9 mouse cellular contexts compared by ENCODE assay signal in genomic region chr14:52010446-52011111, GRCm38 (mm10). TPM values are rescaled to one million over a fixed set of nuclear protein-coding genes. Genes with fewer than 3 reads are reported as not detected.
DNase-seq lines count a peak whose midpoint lies in the region; ATAC-seq and TF ChIP-seq lines count a peak whose summit lies in the region.
"Had no signal": no experiment of that assay in that cellular context is flagged by ENCODE, and none has a peak within 500 bp of the region (broad histone marks: within the 10 kb centered on the region; RNA-seq: fewer than 3 reads in every experiment).

No protein-coding gene starts in this region.

- no peak for TF ChIP-seq CTCF in Patski (IDR thresholded peaks at IDR 0.05)
- no peak for TF ChIP-seq CTCF in kidney, adult 2 months (conservative IDR thresholded peaks at IDR 0.05; ENCODE audit: insufficient read depth, insufficient read length, low read depth, low read length)

- in situ Hi-C loops in Patski (cut with MboI; ENCODE audit: low pct_unique_long_range_greater_than_20kb), result no loop called here

- H3K27me3 ChIP-seq in heart, embryonic 15.5 days, result no peaks in the 10 kb centered on the region
- no peaks in the 10 kb centered on the region for H3K27me3 ChIP-seq in Patski
- no peaks in the 10 kb centered on the region for H3K27me3 ChIP-seq in embryonic facial prominence, embryonic 14.5 days (replicated peaks; ENCODE audit: control insufficient read depth, insufficient read depth, low read length)
- H3K27me3 ChIP-seq in kidney, adult 2 months (replicated peaks; ENCODE audit: control insufficient read depth, insufficient read depth, low read length), result no peaks in the 10 kb centered on the region
- H3K27me3 ChIP-seq: CH12.LX had no signal

- peak overlapping the region; percentile 54 for H3K27ac ChIP-seq in heart, embryonic 15.5 days
- peak overlapping the region; percentile 76; the same call in 1 of the 2 replicates for H3K27ac ChIP-seq in embryonic facial prominence, embryonic 14.5 days (replicated peaks; ENCODE audit: low read depth, low read length)
- H3K27ac ChIP-seq in kidney, adult 2 months (ENCODE audit: insufficient read depth, low read depth, low read length), result peak overlapping the region; percentile 57

- H3K4me2 ChIP-seq in heart, embryonic 15.5 days, result peak overlapping the region; percentile 46
- H3K4me2 ChIP-seq in embryonic facial prominence, embryonic 14.5 days (ENCODE audit: low read depth, low read length), result peak overlapping the region; percentile 42

- H3K9ac ChIP-seq in heart, embryonic 15.5 days, result no peak overlapping the region
- H3K9ac ChIP-seq in embryonic facial prominence, embryonic 14.5 days (ENCODE audit: low read depth, low read length), result peak overlapping the region; percentile 43; the same call in 1 of the 2 replicates

- CTCF ChIA-PET in Patski (lab: Charles Lee), result interaction anchor here (1.0 to 3.7 kb wide), 4 partner anchors 10 to 107 kb away, joined by 3 to 43 read pairs (median 3); partner anchors contain the start of gene Zfp219

- no peak for DNase-seq in heart, adult 9 months (ENCODE audit: low spot score in 2 of 2)
- peak; percentile 51 for DNase-seq in Patski (ENCODE audit: low read depth, low spot score)
- DNase-seq in embryonic facial prominence, embryonic 14.5 days (ENCODE audit: low spot score), result peak; percentile 92
- peak; percentile 88 for DNase-seq in kidney, adult 2 months
- DNase-seq in neural tube, embryonic 10.5 days (ENCODE audit: extremely low spot score, low spot score), result peak; percentile 80

- peaks cover 70% of the 10 kb centered on the region for H3K4me1 ChIP-seq in heart, embryonic 15.5 days (replicated peaks)
- H3K4me1 ChIP-seq in embryonic facial prominence, embryonic 14.5 days (ENCODE audit: control insufficient read depth, insufficient read depth, low read length), result peaks cover 14% of the 10 kb centered on the region
- H3K4me1 ChIP-seq in kidney, adult 2 months (ENCODE audit: control insufficient read depth, insufficient read depth, low read length), result peaks cover 14% of the 10 kb centered on the region

- peaks cover 27% of the 10 kb centered on the region for H3K36me3 ChIP-seq in heart, embryonic 15.5 days
- peaks cover 30% of the 10 kb centered on the region for H3K36me3 ChIP-seq in embryonic facial prominence, embryonic 14.5 days (ENCODE audit: control insufficient read depth, insufficient read depth, low read length)
- no peaks in the 10 kb centered on the region; the same call in 1 of the 2 replicates for H3K36me3 ChIP-seq in kidney, adult 2 months (ENCODE audit: control insufficient read depth, insufficient read depth, low read length)

- H3K4me3 ChIP-seq in heart, embryonic 15.5 days, result peak overlapping the region; percentile 21
- peak overlapping the region; percentile 19 for H3K4me3 ChIP-seq in embryonic facial prominence, embryonic 14.5 days (ENCODE audit: low read depth, low read length)
- 0 out of 2 replicates have a peak overlapping the region, but pooled peaks have one; percentile 10 for H3K4me3 ChIP-seq in kidney, adult 2 months (ENCODE audit: insufficient read depth, low read depth, low read length)

- 6% methylated on average over 9 of the region's 9 CpGs for WGBS in heart, embryonic 15.5 days
- WGBS in embryonic facial prominence, embryonic 14.5 days, result 9% methylated on average over 9 of the region's 9 CpGs
- WGBS in kidney, adult 2 months, result 19% methylated on average over 9 of the region's 9 CpGs

- POLR2A ChIA-PET in Patski (lab: Charles Lee), result interaction anchor here (0.7 to 1.9 kb wide), 3 partner anchors 8 to 18 kb away, joined by 3 to 8 read pairs (median 3); partner anchors contain the start of gene Zfp219

- H3K9me3 ChIP-seq in heart, embryonic 15.5 days (replicated peaks), result no peaks in the 10 kb centered on the region
- no peaks in the 10 kb centered on the region for H3K9me3 ChIP-seq in embryonic facial prominence, embryonic 14.5 days (ENCODE audit: control insufficient read depth, low read length)

- ATAC-seq in heart, embryonic 15.5 days (replicated peaks; ENCODE audit: insufficient number of reproducible peaks, insufficient read depth, low FRiP score, low read depth), result no peak
- peak; percentile 52 for ATAC-seq in Patski
- ATAC-seq in embryonic facial prominence, embryonic 14.5 days (ENCODE audit: low read depth), result peak; percentile 68
- no peak for ATAC-seq in megakaryocyte progenitor cell, adult 5-6 weeks (replicated peaks; ENCODE audit: poor library complexity)
- no peak for ATAC-seq in activated CD4-positive, CD25-positive, alpha-beta regulatory T cell, adult 4 months

- no peak for TF ChIP-seq POLR2A in kidney, adult 2 months (IDR thresholded peaks at IDR 0.05; ENCODE audit: low read depth, low read length)

RNA-seq across cellular contexts. Expression of gene Tmem253, which starts 4.9 kb away (rescaled TPM):
- 0.60 and 0.68 TPM in 2 replicates for polyA plus RNA-seq in heart, embryonic 15.5 days (2015; fragmentation: Nextera tagmentation; extraction: Ambion mirVana)
- 3.4 TPM for polyA plus RNA-seq in Patski (2021)
- 0.64 and 0.82 TPM in 2 replicates for polyA plus RNA-seq in embryonic facial prominence, embryonic 14.5 days (2014; fragmentation: Nextera tagmentation; extraction: Ambion mirVana)
- 2.4 and 2.5 TPM in 2 replicates for polyA plus RNA-seq in kidney, adult 2 months (2012; rRNA removed)
- 0.30 TPM in 1 of 2 replicates, not detected in the other for total RNA-seq in megakaryocyte progenitor cell, adult 5-6 weeks (2015)
- total RNA-seq in megakaryocyte progenitor cell, adult 5-6 weeks (2017), result not detected in 2 replicates
- under 1 TPM in 1 of 2 experiments, not detected in 1; 0.98 TPM for polyA plus RNA-seq in activated CD4-positive, CD25-positive, alpha-beta regulatory T cell, adult 4 months (2017; shearing (Covaris generic))

RNA-seq across cellular contexts. Expression of gene Zfp219, which starts 10.0 kb away (rescaled TPM):
- polyA plus RNA-seq in heart, embryonic 15.5 days (2015; fragmentation: Nextera tagmentation; extraction: Ambion mirVana), result 18.1 and 23.6 TPM in 2 replicates
- 74.8 TPM for polyA plus RNA-seq in Patski (2021)
- 21.4 and 25.2 TPM in 2 replicates for polyA plus RNA-seq in embryonic facial prominence, embryonic 14.5 days (2014; fragmentation: Nextera tagmentation; extraction: Ambion mirVana)
- 43.2 and 61.8 TPM in 2 replicates for polyA plus RNA-seq in kidney, adult 2 months (2012; rRNA removed)
- total RNA-seq in megakaryocyte progenitor cell, adult 5-6 weeks (2015), result 6.5 and 8.5 TPM in 2 replicates
- 8.2 and 15.1 TPM in 2 replicates for total RNA-seq in megakaryocyte progenitor cell, adult 5-6 weeks (2017)
- polyA plus RNA-seq in activated CD4-positive, CD25-positive, alpha-beta regulatory T cell, adult 4 months (2017; shearing (Covaris generic)), result 1 to 10 TPM; 1.9 to 2.2 TPM

RNA-seq across cellular contexts. Expression of gene Arhgef40, which starts 26.1 kb away (rescaled TPM):
- 51.8 and 69.2 TPM in 2 replicates for polyA plus RNA-seq in heart, embryonic 15.5 days (2015; fragmentation: Nextera tagmentation; extraction: Ambion mirVana)
- 80.2 TPM for polyA plus RNA-seq in Patski (2021)
- polyA plus RNA-seq in embryonic facial prominence, embryonic 14.5 days (2014; fragmentation: Nextera tagmentation; extraction: Ambion mirVana), result 113 and 128 TPM in 2 replicates
- polyA plus RNA-seq in kidney, adult 2 months (2012; rRNA removed), result 36.1 and 37.4 TPM in 2 replicates
- total RNA-seq in megakaryocyte progenitor cell, adult 5-6 weeks (2015), result 3.0 and 9.1 TPM in 2 replicates
- total RNA-seq in megakaryocyte progenitor cell, adult 5-6 weeks (2017), result 5.0 and 15.2 TPM in 2 replicates
- not detected for polyA plus RNA-seq in activated CD4-positive, CD25-positive, alpha-beta regulatory T cell, adult 4 months (2017; shearing (Covaris generic))

RNA-seq across cellular contexts. Expression of gene Olfr221, which starts 31.7 kb away (rescaled TPM):
- not detected in 2 replicates for polyA plus RNA-seq in heart, embryonic 15.5 days (2015; fragmentation: Nextera tagmentation; extraction: Ambion mirVana)
- not detected for polyA plus RNA-seq in Patski (2021)
- not detected in 2 replicates for polyA plus RNA-seq in embryonic facial prominence, embryonic 14.5 days (2014; fragmentation: Nextera tagmentation; extraction: Ambion mirVana)
- polyA plus RNA-seq in kidney, adult 2 months (2012; rRNA removed), result not detected in 2 replicates
- total RNA-seq in megakaryocyte progenitor cell, adult 5-6 weeks (2015), result not detected in 2 replicates
- total RNA-seq in megakaryocyte progenitor cell, adult 5-6 weeks (2017), result not detected in 2 replicates
- not detected for polyA plus RNA-seq in activated CD4-positive, CD25-positive, alpha-beta regulatory T cell, adult 4 months (2017; shearing (Covaris generic))
- total RNA-seq: CH12.LX had no signal

Comparison
In these comparisons a context has a peak if more than half of its experiments do, and no peak if none do; other contexts are left out.
1. ATAC-seq: peak in Patski (single experiment) and embryonic facial prominence, embryonic 14.5 days (single experiment); none in heart, embryonic 15.5 days (single experiment), megakaryocyte progenitor cell, adult 5-6 weeks (single experiment) and activated CD4-positive, CD25-positive, alpha-beta regulatory T cell, adult 4 months (single experiment).
2. DNase-seq: peak in Patski (single experiment), embryonic facial prominence, embryonic 14.5 days (single experiment), kidney, adult 2 months (single experiment) and neural tube, embryonic 10.5 days (single experiment); none in heart, adult 9 months (0 of 2).
3. RNA of gene Arhgef40, which starts 26.1 kb away (polyA plus RNA-seq): 113 to 128 TPM in embryonic facial prominence, embryonic 14.5 days, 80.2 TPM in Patski (single experiment), 51.8 to 69.2 TPM in heart, embryonic 15.5 days and 36.1 to 37.4 TPM in kidney, adult 2 months; not detected in activated CD4-positive, CD25-positive, alpha-beta regulatory T cell, adult 4 months; every median in the first group is over 10 times any median in the second.
4. Peak in every context shown above with its lines, with median percentiles within 50 percentile points of each other: H3K27ac ChIP-seq and H3K4me3 ChIP-seq.